Mouse (Mus musculus): ENCODE measurements around the gene Rbm8a.

DNA sequence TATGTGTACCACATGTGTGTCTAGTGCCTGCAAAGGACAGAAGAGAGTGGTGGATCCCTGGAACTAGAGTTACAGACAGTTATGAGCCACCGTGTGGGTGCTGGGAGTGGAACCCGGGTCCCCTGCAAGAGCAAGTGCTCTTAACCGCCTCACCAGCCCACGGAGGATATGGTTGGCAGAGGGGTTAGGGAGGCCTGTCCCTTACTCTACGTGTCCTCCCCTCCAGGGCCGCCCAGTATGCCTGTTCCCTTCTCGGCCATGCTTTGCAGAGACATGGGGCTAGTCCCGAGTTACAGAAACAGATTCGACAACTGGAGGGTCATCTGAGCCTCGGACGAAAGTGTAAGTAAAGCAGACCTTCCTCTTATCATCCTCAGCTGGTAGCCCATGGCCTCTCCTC is 6.7 kb downstream of the Rbm8a start:
- no peak for TF ChIP-seq POLR2A (IDR thresholded peaks at IDR 0.05; ENCODE audit: control insufficient read depth in 1 of 2, insufficient read depth in 1 of 2, low read depth in 1 of 2, low read length in 2 of 2, poor library complexity in 1 of 2)
- no peak for TF ChIP-seq EP300 (IDR thresholded peaks at IDR 0.05; ENCODE audit: low read depth in 1 of 2, low read length in 2 of 2)
- TF ChIP-seq ELF1 (IDR thresholded peaks at IDR 0.05; ENCODE audit: low read depth, low read length), result no peak
- no peak for TF ChIP-seq POLR2AphosphoS5 (IDR thresholded peaks at IDR 0.05; ENCODE audit: borderline replicate concordance, low read depth, low read length)
- no peak for TF ChIP-seq POLR2AphosphoS2 (IDR thresholded peaks at IDR 0.05; ENCODE audit: low read length)
- no peak for TF ChIP-seq MXI1 (IDR thresholded peaks at IDR 0.05; ENCODE audit: low read depth, low read length)
- TF ChIP-seq RAD21 (IDR thresholded peaks at IDR 0.05; ENCODE audit: low read depth, low read length), result no peak
- TF ChIP-seq ZNF384 (IDR thresholded peaks at IDR 0.05; ENCODE audit: low read depth, low read length), result no peak
- no peak for TF ChIP-seq MYC (IDR thresholded peaks at IDR 0.05; ENCODE audit: low read depth, low read length)
- no peak for TF ChIP-seq CTCF (IDR thresholded peaks at IDR 0.05 in 2 of 3, conservative IDR thresholded peaks at IDR 0.05 in 1 of 3; ENCODE audit: control insufficient read depth in 1 of 3, insufficient read depth in 1 of 3, low read depth in 2 of 3, low read length in 3 of 3, poor library complexity in 1 of 3, severe bottlenecking in 1 of 3)
- no peak for TF ChIP-seq E2F4 (IDR thresholded peaks at IDR 0.05; ENCODE audit: borderline replicate concordance, low read depth, low read length)
- TF ChIP-seq MAX (IDR thresholded peaks at IDR 0.05; ENCODE audit: low read length), result no peak
- no peak for TF ChIP-seq NRF1 (IDR thresholded peaks at IDR 0.05; ENCODE audit: insufficient read depth, low read depth, low read length, poor library complexity, severe bottlenecking)

Data from MEL (cell line).